Mouse (Mus musculus) kidney, postnatal 0 days (tissue): ENCODE results near the gene Slc17a5. TPM values are rescaled to one million over a fixed set of nuclear protein-coding genes. Genes with fewer than 3 reads are reported as not detected.
A peak's percentile ranks its signal among the peaks of the same experiment; 100 is the strongest.

ENCODE experiments used
- ATAC-seq: fragments of 200-750 bp; cut with Nextera tagmentation; replicated peaks from 2 replicates; pipeline ENCODE4 v1.8.0; 2017; ENCODE audit warnings: low read depth, moderate number of reproducible peaks, moderate TSS enrichment, moderate library complexity; ENCODE audit not compliant: low FRiP score
- DNase-seq: peaks from one replicate; pipeline ENCODE4 v3.0.0-alpha.2; 2016; ENCODE audit warnings: low spot score
- H3K27ac ChIP-seq: fragments of 300-500 bp; sonication (generic); 2 replicates; pipeline ENCODE4 v1.5.1; 2014; ENCODE audit warnings: mild to moderate bottlenecking
- H3K27me3 ChIP-seq: fragments of 300-500 bp; sonication (generic); 2 replicates; pipeline ENCODE4 v1.6.1; 2014; ENCODE audit warnings: low read length, mixed read lengths; ENCODE audit not compliant: insufficient read depth
- H3K36me3 ChIP-seq: fragments of 300-500 bp; sonication (generic); 2 replicates; pipeline ENCODE4 v1.6.1; 2014; ENCODE audit warnings: low read length, mixed read lengths; ENCODE audit not compliant: insufficient read depth
- H3K4me1 ChIP-seq: fragments of 300-500 bp; sonication (generic); replicated peaks from 2 replicates; pipeline ENCODE4 v1.6.1; 2014; ENCODE audit warnings: antibody characterized with exemption, low read length, mixed read lengths; ENCODE audit not compliant: insufficient read depth
- H3K4me2 ChIP-seq: fragments of 300-500 bp; sonication (generic); 2 replicates; pipeline ENCODE4 v1.6.1; 2014; ENCODE audit warnings: mild to moderate bottlenecking, low read length, moderate library complexity, mixed read lengths
- H3K4me3 ChIP-seq: fragments of 300-500 bp; sonication (generic); replicated peaks from 2 replicates; pipeline ENCODE4 v1.5.1; 2014; ENCODE audit warnings: low read depth, low read length
- H3K9ac ChIP-seq: fragments of 300-500 bp; sonication (generic); 2 replicates; pipeline ENCODE4 v1.6.1; 2014; ENCODE audit warnings: low read depth, low read length
- H3K9me3 ChIP-seq: fragments of 300-500 bp; sonication (generic); replicated peaks from 2 replicates; pipeline ENCODE4 v1.6.1; 2016; ENCODE audit warnings: low read length, inconsistent platforms, mixed read lengths
- CTCF ChIP-seq: IDR thresholded peaks from 2 replicates; pipeline ENCODE4 v1.5.1; 2016; ENCODE audit warnings: antibody characterized with exemption, low read depth, mild to moderate bottlenecking, moderate library complexity
- WGBS: fragments of 180-500 bp; shearing (Covaris S2); extraction: QIAGEN DNeasy Blood & Tissue Kit; methylation state at CpG from one replicate; pipeline ENCODE4 v1.1.7; 2014; 5-methylcytosine and 5-hydroxymethylcytosine counted together
- polyA plus RNA-seq: library from polyadenylated mRNA; unstranded; fragments of >200 nt; fragmentation: Nextera tagmentation; extraction: Ambion mirVana; gene quantifications from 2 replicates; pipeline ENCODE4 v1.2.1, GENCODE M21; 2015

Gene Slc17a5
- polyA plus RNA-seq, 1 experiment from 2014 or later = 17.7 TPM

GRCm38 (mm10) chr9:78595257-78595656, 7.4 kb upstream of the Slc17a5 start:
- no peak overlapping the region for H3K9ac ChIP-seq
- no peak for TF ChIP-seq CTCF
- ATAC-seq (no peak), DNase-seq (no peak)
- H3K4me1 ChIP-seq = no peaks in the 10 kb centered on the region
- no peak overlapping the region for H3K4me2 ChIP-seq
- 84% methylated on average over 3 of the region's 3 CpGs for WGBS
- H3K9me3 ChIP-seq = no peaks in the 10 kb centered on the region
- no peak overlapping the region for H3K27ac ChIP-seq
- H3K27me3 ChIP-seq = no peaks in the 10 kb centered on the region
- no peak overlapping the region for H3K4me3 ChIP-seq
- H3K36me3 ChIP-seq = no peaks in the 10 kb centered on the region

DNA sequence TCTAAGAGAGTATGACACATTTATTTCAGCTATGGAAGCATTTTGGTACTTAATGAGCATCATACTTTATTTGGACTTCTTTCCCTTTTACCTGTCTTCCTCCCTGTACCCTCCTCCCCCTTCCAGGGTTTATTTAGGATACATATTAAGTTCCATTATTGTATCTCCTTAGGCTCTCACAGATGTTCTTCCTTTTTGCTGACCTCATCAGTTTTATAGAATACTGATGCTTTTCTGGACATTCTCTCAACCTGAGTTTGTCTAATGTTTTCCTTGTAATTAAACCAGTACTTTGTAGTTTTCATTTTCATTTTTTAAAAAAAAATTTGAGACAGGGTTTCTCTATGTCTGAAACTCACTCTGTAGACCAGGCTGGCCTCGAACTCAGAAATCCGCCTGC, 2.6 kb upstream of the Slc17a5 start:
- Histone ChIP-seq H3K4me3 (no peak overlapping the region), H3K9me3 (no peaks in the 10 kb centered on the region), H3K36me3 (no peaks in the 10 kb centered on the region), H3K9ac (no peak overlapping the region), H3K27me3 (no peaks in the 10 kb centered on the region), H3K4me2 (no peak overlapping the region), H3K27ac (no peak overlapping the region), H3K4me1 (peaks cover 3% of the 10 kb centered on the region; the same call in 1 of the 2 replicates)
- TF ChIP-seq CTCF = no peak
- ATAC-seq (no peak), DNase-seq (no peak)
- WGBS = 94% methylated on average over 2 of the region's 2 CpGs

GRCm38 (mm10) chr9:78588411-78589033, 681 bp upstream of the Slc17a5 start:
- Histone ChIP-seq H3K9me3 (no peaks in the 10 kb centered on the region), H3K27ac (peak overlapping the region; percentile 70), H3K4me3 (peak overlapping the region; percentile 73), H3K9ac (peak overlapping the region; percentile 2; the same call in 1 of the 2 replicates), H3K27me3 (no peaks in the 10 kb centered on the region), H3K4me2 (peak overlapping the region; percentile 77), H3K4me1 (peaks cover 3% of the 10 kb centered on the region; the same call in 1 of the 2 replicates), H3K36me3 (no peaks in the 10 kb centered on the region)
- WGBS = 34% methylated on average over 10 of the region's 10 CpGs
- DNase-seq (peak; percentile 78), ATAC-seq (peak; percentile 27; the same call in 1 of the 2 replicates)
- no peak for TF ChIP-seq CTCF

DNA sequence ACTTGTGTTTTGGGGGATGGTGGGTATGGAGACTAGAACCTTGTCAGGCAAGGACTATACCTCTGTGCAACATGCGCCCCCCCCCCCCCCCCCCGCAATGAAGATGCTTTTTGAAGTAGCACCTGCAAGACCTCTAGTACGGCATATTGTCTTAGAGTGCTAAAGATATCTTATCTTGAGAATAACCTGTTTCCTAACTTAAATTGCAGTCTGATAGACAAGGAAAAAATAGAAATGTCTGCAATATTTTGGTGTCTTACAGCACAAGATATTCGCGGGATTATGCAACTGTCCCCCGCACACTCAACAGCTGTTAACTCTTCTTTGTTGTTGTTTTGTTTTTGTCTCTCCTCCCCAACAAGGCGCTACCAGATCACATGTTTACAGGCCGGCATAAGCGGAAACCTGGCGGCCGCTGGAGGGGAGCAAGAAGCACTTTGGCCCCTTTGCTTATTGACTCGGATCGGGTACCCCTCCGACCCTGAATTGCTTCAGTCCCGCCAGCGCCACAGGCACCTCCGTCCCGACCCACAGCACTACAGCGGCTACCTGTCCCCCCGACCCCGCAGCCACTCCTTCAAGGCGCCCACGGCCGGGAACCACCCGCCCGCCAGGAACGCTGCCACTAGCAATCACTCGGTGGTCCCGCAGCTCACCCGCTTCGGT, 490 bp downstream of the Slc17a5 start:
- H3K9ac ChIP-seq = peak overlapping the region; percentile 73
- H3K4me1 ChIP-seq = peaks cover 3% of the 10 kb centered on the region; the same call in 1 of the 2 replicates
- H3K27me3 ChIP-seq = no peaks in the 10 kb centered on the region
- ATAC-seq (peak; percentile 42), DNase-seq (peak; percentile 63)
- H3K4me3 ChIP-seq = peak overlapping the region; percentile 73
- H3K27ac ChIP-seq = peak overlapping the region; percentile 65
- peak overlapping the region; percentile 77 for H3K4me2 ChIP-seq
- no peaks in the 10 kb centered on the region for H3K9me3 ChIP-seq
- 1% methylated on average over 31 of the region's 31 CpGs for WGBS
- no peak for TF ChIP-seq CTCF
- no peaks in the 10 kb centered on the region for H3K36me3 ChIP-seq

DNA sequence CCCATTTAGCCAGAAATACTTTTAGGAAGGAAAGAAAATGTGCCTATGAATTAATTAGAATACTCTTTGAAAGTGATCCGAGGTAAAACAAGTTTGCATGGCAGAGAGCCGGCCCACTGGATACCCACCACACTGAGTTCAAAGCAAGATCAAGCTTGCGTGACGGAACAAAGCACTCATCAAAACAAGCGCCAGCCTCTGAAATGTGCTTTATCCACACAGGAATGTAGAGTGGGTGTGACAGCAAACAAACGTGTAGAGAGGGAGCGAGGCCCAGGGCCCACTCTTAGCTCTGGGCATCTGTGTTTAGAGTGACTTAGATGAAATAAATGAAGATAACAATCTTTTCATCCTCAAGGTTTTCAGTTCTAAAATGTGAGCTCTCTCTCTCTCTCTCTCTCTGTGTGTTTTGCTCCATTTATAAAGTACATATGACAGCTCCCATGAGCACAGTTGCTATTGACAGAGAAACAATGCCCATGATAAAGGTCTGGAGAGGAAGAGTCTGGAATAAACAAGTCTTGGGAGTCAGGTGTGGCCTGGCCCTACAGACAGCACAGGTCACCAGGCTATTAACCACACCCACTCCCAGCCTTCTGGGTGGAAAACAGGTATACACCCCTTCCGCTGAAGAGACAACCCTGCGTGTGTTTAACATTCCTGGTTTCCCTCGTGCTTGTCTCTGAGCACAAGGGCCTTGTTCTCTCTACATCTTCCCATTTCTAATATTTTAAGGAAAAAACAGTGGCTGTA, 8.0 kb downstream of the Slc17a5 start:
- ATAC-seq = peak; percentile 80; the same call in 1 of the 2 replicates

DNA sequence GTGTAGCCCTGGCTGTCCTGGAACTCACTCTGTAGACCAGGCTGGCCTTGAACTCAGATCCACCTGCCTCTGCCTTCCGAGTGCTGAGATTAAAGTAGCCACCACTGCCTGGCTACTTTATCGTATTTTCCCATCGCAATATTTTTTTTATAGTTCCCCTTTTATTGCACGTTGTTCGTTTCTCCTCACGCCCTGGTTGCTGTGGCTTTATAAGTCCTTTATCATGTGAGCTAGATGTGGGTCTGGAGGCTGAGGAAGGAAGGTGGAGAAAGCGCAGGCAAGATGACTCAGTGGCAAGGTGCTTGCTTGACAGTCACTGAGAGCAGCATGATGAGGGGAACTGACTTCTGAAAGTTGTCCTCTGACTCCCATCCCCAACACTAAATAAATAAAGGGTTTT, 9.0 kb downstream of the Slc17a5 start:
- 89% methylated on average over 7 of the region's 7 CpGs for WGBS
- no peak overlapping the region for H3K27ac ChIP-seq
- no peak overlapping the region for H3K4me3 ChIP-seq
- H3K9ac ChIP-seq = no peak overlapping the region
- TF ChIP-seq CTCF = no peak
- H3K27me3 ChIP-seq = no peaks in the 10 kb centered on the region
- no peak overlapping the region for H3K4me2 ChIP-seq
- H3K36me3 ChIP-seq = 0 out of 2 replicates have a peak, but pooled peaks cover 3% of the 10 kb centered on the region
- ATAC-seq = no peak
- DNase-seq = no peak
- H3K9me3 ChIP-seq = no peaks in the 10 kb centered on the region
- no peaks in the 10 kb centered on the region for H3K4me1 ChIP-seq

More for the DNA sequence above, 8.0 kb downstream of the Slc17a5 start:
- H3K27ac ChIP-seq = no peak overlapping the region
- H3K36me3 ChIP-seq = 0 out of 2 replicates have a peak, but pooled peaks cover 3% of the 10 kb centered on the region
- TF ChIP-seq CTCF = no peak
- H3K4me3 ChIP-seq = no peak overlapping the region
- no peak overlapping the region for H3K4me2 ChIP-seq
- no peaks in the 10 kb centered on the region for H3K4me1 ChIP-seq
- no peaks in the 10 kb centered on the region for H3K9me3 ChIP-seq
- WGBS = 52% methylated on average over 10 of the region's 10 CpGs
- H3K9ac ChIP-seq = no peak overlapping the region
- H3K27me3 ChIP-seq = no peaks in the 10 kb centered on the region
- peak; percentile 46 for DNase-seq
